Mouse (Mus musculus) C2C12 (cell line): ENCODE data around the gene Zfp422. TPM values are rescaled to one million over a fixed set of nuclear protein-coding genes. Genes with fewer than 3 reads are reported as not detected.
"Not testable (repeated sequence)": the region's sequence is repeated elsewhere in the genome, so short reads cannot be mapped to it uniquely, and the experiment has no call there.

Experiments
- H3K27me3 ChIP-seq: one replicate; pipeline ENCODE4 v1.6.1; 2011; ENCODE audit not compliant: control insufficient read depth, insufficient read depth, insufficient read length
- H3K36me3 ChIP-seq: one replicate; pipeline ENCODE4 v1.6.1; 2011; ENCODE audit not compliant: control insufficient read depth, insufficient read depth
- H3K4me3 ChIP-seq: one replicate; pipeline ENCODE4 v1.5.1; 2011; ENCODE audit warnings: mild to moderate bottlenecking, control low read depth; ENCODE audit not compliant: poor library complexity, insufficient read depth, severe bottlenecking
- H3K79me2 ChIP-seq: one replicate; pipeline ENCODE4 v1.6.1; 2011; ENCODE audit not compliant: control insufficient read depth, insufficient read depth
- H3K79me3 ChIP-seq: one replicate; pipeline ENCODE4 v1.6.1; 2011; ENCODE audit warnings: low read depth, control low read depth
- H3ac ChIP-seq: one replicate; pipeline ENCODE3; 2011; ENCODE audit warnings: low read depth; ENCODE audit not compliant: control insufficient read depth, insufficient read length
- CEBPB ChIP-seq: IDR thresholded peaks from one replicate; pipeline ENCODE4 v1.6.1; 2011; ENCODE audit warnings: low read depth, mild to moderate bottlenecking, control low read depth, moderate library complexity
- CTCF ChIP-seq: IDR thresholded peaks from one replicate; pipeline ENCODE4 v1.5.1; 2011; ENCODE audit not compliant: control insufficient read depth, insufficient read depth, insufficient read length
- FOSL1 ChIP-seq: IDR thresholded peaks from one replicate; pipeline ENCODE4 v1.8.0; 2011; ENCODE audit warnings: mild to moderate bottlenecking, low read length; ENCODE audit not compliant: poor library complexity, insufficient read depth, severe bottlenecking
- MAX ChIP-seq: IDR thresholded peaks from one replicate; pipeline ENCODE4 v1.6.1; 2011; ENCODE audit warnings: mild to moderate bottlenecking, control low read depth
- MYOD1 ChIP-seq: IDR thresholded peaks from one replicate; pipeline ENCODE4 v1.6.1; 2011; ENCODE audit warnings: low read depth; ENCODE audit not compliant: control insufficient read depth, insufficient read length
- MYOG ChIP-seq: IDR thresholded peaks from one replicate; pipeline ENCODE4 v1.6.1; 2011; ENCODE audit not compliant: control insufficient read depth, insufficient read length; ENCODE audit errors: extremely low read depth
- USF1 ChIP-seq: IDR thresholded peaks from one replicate; pipeline ENCODE4 v1.6.1; 2011; ENCODE audit warnings: low read depth, mild to moderate bottlenecking, control low read depth, moderate library complexity
- microRNA-seq: library from miRNA; unstranded; fragments of <30 nt; microRNA quantifications from one replicate; pipeline ENCODE4, GENCODE M21; 2019; ENCODE audit warnings: borderline microRNAs expressed
- polyA plus RNA-seq: library from polyadenylated mRNA; unstranded; fragments of >200 nt; fragmentation: generic; extraction: Trizol; gene quantifications from one replicate; pipeline ENCODE4 v1.2.1, GENCODE M21; 2012; ENCODE audit warnings: missing spikeins

The Zfp422 gene
- polyA plus RNA-seq, 1 experiment: 7.5 TPM

DNA sequence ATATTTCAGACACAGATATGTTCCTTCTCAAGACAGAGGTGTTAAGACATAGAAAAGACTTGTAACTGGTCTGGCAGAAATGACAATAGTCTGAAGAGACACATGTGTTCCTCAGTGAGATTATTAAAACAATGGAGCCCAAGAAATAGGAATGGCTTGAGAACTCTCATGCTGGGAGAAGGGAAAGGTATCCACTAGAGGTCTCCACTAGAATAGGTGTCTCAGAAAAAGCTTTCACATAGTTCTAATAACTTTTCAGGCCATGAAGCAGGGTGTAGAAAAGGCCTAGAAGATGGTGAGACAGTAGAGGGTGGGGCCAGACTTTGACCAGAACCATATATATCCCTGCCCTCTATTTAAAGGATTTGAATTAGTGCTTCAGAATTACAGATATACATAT is 10.7 kb downstream of the Zfp422 start:
- Histone ChIP-seq H3K27me3 (no peaks in the 10 kb centered on the region), H3K4me3 (no peak overlapping the region), H3K79me3 (no peaks in the 10 kb centered on the region), H3K79me2 (no peaks in the 10 kb centered on the region), H3K36me3 (no peaks in the 10 kb centered on the region), H3ac (no peak overlapping the region)
- no peak for TF ChIP-seq CEBPB

- H3K36me3 ChIP-seq: no peaks in the 10 kb centered on the region
- TF ChIP-seq CTCF (no peak), MYOG (no peak), CEBPB (no peak), MYOD1 (no peak), USF1 (no peak)
- H3K79me2 ChIP-seq: no peaks in the 10 kb centered on the region
- H3K79me3 ChIP-seq: no peaks in the 10 kb centered on the region
- no peak overlapping the region for H3K4me3 ChIP-seq
- H3ac ChIP-seq: no peak overlapping the region
- no peaks in the 10 kb centered on the region for H3K27me3 ChIP-seq
Observed at GRCm38 (mm10) chr6:116615719-116616118, 13.1 kb downstream of the Zfp422 start.

GRCm38 (mm10) chr6:116607230-116607629 is 21.6 kb downstream of the Zfp422 start:
- no peak overlapping the region for H3K4me3 ChIP-seq
- H3K36me3 ChIP-seq: no peaks in the 10 kb centered on the region
- no peaks in the 10 kb centered on the region for H3K79me3 ChIP-seq
- no peaks in the 10 kb centered on the region for H3K79me2 ChIP-seq
- H3ac ChIP-seq: no peak overlapping the region
- TF ChIP-seq USF1: no peak
- H3K27me3 ChIP-seq: no peaks in the 10 kb centered on the region

DNA sequence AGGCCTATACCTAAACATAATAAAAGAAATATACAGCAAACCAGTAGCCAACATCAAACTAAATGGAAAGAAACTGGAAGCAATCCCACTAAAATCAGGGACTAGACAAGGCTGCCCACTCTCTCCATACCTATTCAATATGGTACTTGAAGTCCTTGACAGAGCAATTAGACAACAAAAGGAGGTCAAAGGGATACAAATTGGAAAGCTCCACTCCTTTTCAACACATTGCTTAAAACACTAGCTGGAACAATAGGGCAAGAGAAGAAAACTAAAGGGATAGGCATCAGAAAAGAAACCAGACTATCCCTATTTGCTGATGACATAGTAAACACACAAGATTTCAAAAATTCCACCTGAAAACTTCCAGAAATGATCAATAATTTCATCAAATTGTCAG is 27.8 kb downstream of the Zfp422 start:
- H3ac ChIP-seq, H3K79me3 ChIP-seq, H3K36me3 ChIP-seq, H3K79me2 ChIP-seq, H3K4me3 ChIP-seq, H3K27me3 ChIP-seq: not testable (repeated sequence)

- no peak within 1 kb of the TSS for H3ac ChIP-seq
- H3K4me3 ChIP-seq: no peak within 1 kb of the TSS
- TF ChIP-seq CEBPB (no peak), MYOD1 (no peak), USF1 (no peak), MAX (no peak), MYOG (no peak), CTCF (no peak), FOSL1 (no peak)
- H3K27me3 ChIP-seq: peaks cover 12% of the 10 kb centered on the region
- H3K36me3 ChIP-seq: no peaks in the 10 kb centered on the region
- no peaks in the 10 kb centered on the region for H3K79me3 ChIP-seq
- no peaks in the 10 kb centered on the region for H3K79me2 ChIP-seq
Observed at GRCm38 (mm10) chr6:116584095-116584494, 44.7 kb downstream of the Zfp422 start, which contains the start of gene Olfr215. Gene Olfr215, minus strand, starts transcription at chr6:116584195.

Small RNA genes within 50 kb of the gene (microRNA-seq; reads per million reads assigned to microRNA genes)
- not detected for gene Mir7043

Other genes starting within 250 kb of the Zfp422 start
- gene Alox5, start 167.8 kb downstream of the Zfp422 start, polyA plus RNA-seq: 7.1 TPM
- gene Olfr211, start 139.9 kb downstream of the Zfp422 start, polyA plus RNA-seq: not detected
- gene Olfr212, start 122.5 kb downstream of the Zfp422 start, polyA plus RNA-seq: 0.01 TPM
- gene Olfr213, start 90.5 kb downstream of the Zfp422 start, polyA plus RNA-seq: not detected
- gene Gm5580, start 77.9 kb downstream of the Zfp422 start, polyA plus RNA-seq: 0.25 TPM
- not detected for gene Olfr214, start 74.8 kb downstream of the Zfp422 start, polyA plus RNA-seq
- gene Olfr215, start 44.8 kb downstream of the Zfp422 start, polyA plus RNA-seq: 0.01 TPM
- 0.46 TPM for gene Depp1, start 21.6 kb upstream of the Zfp422 start, polyA plus RNA-seq
- 0.21 TPM for gene Rassf4, start 45.0 kb upstream of the Zfp422 start, polyA plus RNA-seq
- 0.06 TPM for gene Tmem72, start 87.9 kb upstream of the Zfp422 start, polyA plus RNA-seq